Mouse (Mus musculus) megakaryocyte, embryonic 14.5 days (primary cell): ENCODE data around the gene AC140267.1.

Experiments
- FLI1 ChIP-seq: IDR thresholded peaks from 2 replicates; pipeline ENCODE4 v1.6.1; 2012; ENCODE audit warnings: low read length, inconsistent platforms, mixed read lengths
- GATA1 ChIP-seq: IDR thresholded peaks from 3 replicates; pipeline ENCODE4 v1.6.1; 2012; ENCODE audit warnings: mixed read lengths, low read length, inconsistent platforms, borderline replicate concordance

DNA sequence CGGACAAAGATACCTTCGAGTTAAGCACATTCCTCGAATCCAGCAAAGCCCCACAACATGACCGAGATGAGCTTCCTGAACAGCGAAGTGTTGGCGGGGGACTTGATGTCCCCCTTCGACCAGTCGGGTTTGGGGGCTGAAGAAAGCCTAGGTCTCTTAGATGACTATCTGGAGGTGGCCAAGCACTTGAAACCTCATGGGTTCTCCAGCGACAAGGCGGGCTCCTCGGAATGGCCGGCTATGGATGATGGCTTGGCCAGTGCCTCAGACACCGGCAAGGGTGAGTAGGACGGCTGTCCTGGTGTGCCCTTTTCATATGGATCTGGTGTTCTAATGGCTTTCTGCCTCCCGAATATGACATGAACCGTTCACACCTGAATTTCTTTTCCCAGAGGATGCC is 20.6 kb downstream of the AC140267.1 start:
- TF ChIP-seq GATA1: no peak
- TF ChIP-seq FLI1: no peak
